Mouse (Mus musculus): ENCODE measurements around the gene Kif18b.

The Kif18b gene

GRCm38 (mm10) chr11:102879558-102879957 lies 45.4 kb downstream of the Kif18b start:
- DNase-seq: no peak

- DNase-seq: no peak
These were observed 50.1 kb downstream of the Kif18b start for GRCm38 (mm10) chr11:102874801-102875334.

- DNase-seq: no peak
These were observed 60.7 kb downstream of the Kif18b start for GRCm38 (mm10) chr11:102864272-102864671.

GRCm38 (mm10) chr11:102859933-102860332 lies 65.0 kb downstream of the Kif18b start:
- DNase-seq: no peak

GRCm38 (mm10) chr11:102858951-102859350 lies 66.0 kb downstream of the Kif18b start:
- no peak for DNase-seq

- no peak for DNase-seq
These were observed 69.0 kb downstream of the Kif18b start for GRCm38 (mm10) chr11:102855941-102856340.

Measured in heart, adult 11 months (tissue).